Mouse (Mus musculus) heart, adult 9 months (tissue): ENCODE data around the gene Krtap5-2.
"Not testable (repeated sequence)": the region's sequence is repeated elsewhere in the genome, so short reads cannot be mapped to it uniquely, and the experiment has no call there.

Experiments used
- DNase-seq, 2 experiments: peaks; one replicate each; pipeline ENCODE4 v3.0.0; 2022; ENCODE audit warnings: low spot score in 2 of 2

Gene Krtap5-2

DNA sequence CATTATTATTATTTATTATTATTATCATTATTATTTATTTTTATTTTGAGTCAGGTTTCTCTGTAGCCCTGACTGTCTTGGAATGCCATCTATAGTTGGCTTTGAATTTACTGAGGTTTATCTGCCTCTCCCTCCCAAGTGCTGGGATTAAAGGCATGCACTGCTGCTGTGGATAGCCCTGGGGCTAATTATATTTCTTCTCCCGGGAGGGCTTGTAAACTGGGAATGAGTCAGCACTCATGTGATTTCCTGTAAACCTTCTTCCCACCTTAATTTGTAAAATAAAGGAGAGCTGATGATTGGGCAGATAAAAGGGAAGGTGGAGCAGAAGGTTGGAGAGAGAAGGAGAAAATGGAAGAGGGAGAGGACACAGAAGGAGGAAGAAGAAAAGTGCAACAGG lies 35.1 kb downstream of the Krtap5-2 start:
- DNase-seq = no peak

DNA sequence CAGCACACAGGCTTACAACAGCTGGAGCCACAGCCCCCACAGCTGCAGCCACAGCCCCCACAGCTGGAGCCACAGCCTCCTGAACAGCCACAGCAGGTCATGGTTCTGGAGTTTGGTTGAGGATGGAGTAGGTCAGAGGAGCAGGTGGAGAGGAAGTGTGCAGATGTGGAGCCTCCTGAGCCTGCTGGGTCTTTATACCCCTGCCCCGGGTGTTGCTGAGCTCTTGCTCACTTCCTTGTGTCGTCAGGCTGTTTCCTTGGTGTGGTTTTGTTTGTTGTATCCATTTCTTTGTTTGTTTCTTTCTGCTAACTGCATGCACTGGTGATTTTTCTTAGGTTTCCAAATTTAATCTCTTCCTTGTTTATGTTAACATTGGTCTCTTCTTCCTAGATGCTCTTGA lies 39.9 kb downstream of the Krtap5-2 start, which contains the start of gene Gm39115:
Gene Gm39115, minus strand, starts transcription at position 101 of the 400 bp plus-strand sequence.
- not testable (repeated sequence) for DNase-seq

DNA sequence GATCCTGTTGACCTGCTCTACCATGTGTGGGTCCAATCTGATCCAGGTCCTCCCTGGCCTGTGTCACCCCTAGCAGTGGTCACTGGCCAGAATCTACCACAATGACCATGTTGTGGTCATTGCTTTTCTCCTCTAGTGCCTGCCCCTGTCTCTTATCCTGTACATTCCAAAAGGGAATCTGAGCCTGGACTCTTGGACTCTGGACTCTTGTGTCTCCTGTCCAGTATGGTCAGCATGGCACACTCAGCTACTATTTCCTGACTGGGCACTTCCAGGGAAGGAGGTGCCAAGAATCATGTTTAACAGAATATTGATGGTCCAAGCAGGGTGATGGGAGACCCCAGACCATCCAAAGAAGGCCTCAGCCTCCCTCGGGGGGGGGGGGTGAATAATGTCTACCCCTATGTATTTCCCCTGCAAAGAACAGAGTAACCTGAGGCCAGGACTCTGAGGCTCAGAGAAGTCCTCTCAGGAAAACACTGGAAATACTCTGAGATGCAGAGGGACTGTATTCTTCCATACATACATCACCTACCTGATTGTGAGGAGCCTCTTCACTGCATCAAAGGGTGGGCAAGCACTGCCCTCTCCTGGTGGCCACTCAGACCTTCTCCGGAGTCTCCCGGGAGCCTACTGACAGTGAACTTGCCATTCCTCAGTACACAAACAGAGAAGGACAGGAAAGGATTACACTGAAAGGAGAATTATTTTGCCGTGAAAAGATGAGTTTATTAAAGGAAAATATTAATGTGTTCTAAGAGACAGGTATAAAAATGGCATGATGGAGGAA lies 41.4 kb downstream of the Krtap5-2 start:
- DNase-seq = no peak

DNA sequence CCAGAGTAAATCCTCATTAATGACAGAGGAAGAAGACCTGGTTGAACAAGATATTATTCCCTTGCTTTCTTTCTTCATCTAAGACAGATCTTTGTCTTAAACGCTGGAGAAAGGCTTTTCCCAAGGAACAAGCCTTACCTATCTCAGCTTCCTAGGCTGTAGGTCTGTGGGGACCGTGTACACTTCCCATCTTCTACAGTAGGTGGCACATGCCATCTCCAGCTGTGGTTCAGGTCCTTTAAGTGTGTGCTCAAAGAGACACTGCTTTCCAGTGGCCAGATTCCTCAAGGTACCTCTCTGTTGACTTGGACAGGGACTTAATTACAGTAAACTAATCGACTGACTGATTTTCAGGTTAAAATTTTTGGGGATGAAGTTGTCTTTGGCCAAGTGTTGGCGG lies 47.0 kb downstream of the Krtap5-2 start:
- no peak for DNase-seq
